Mouse (Mus musculus) C2C12 (cell line): ENCODE results near the gene Comtd1.

Source experiments
- CEBPB ChIP-seq: IDR thresholded peaks from one replicate; pipeline ENCODE4 v1.6.1; 2011; ENCODE audit warnings: low read depth, mild to moderate bottlenecking, control low read depth, moderate library complexity
- CTCF ChIP-seq: IDR thresholded peaks from one replicate; pipeline ENCODE4 v1.5.1; 2011; ENCODE audit not compliant: control insufficient read depth, insufficient read depth, insufficient read length
- MYOD1 ChIP-seq: IDR thresholded peaks from one replicate; pipeline ENCODE4 v1.6.1; 2011; ENCODE audit warnings: low read depth; ENCODE audit not compliant: control insufficient read depth, insufficient read length
- MYOG ChIP-seq: IDR thresholded peaks from one replicate; pipeline ENCODE4 v1.6.1; 2011; ENCODE audit not compliant: control insufficient read depth, insufficient read length; ENCODE audit errors: extremely low read depth
- USF1 ChIP-seq: IDR thresholded peaks from one replicate; pipeline ENCODE4 v1.6.1; 2011; ENCODE audit warnings: low read depth, mild to moderate bottlenecking, control low read depth, moderate library complexity

DNA sequence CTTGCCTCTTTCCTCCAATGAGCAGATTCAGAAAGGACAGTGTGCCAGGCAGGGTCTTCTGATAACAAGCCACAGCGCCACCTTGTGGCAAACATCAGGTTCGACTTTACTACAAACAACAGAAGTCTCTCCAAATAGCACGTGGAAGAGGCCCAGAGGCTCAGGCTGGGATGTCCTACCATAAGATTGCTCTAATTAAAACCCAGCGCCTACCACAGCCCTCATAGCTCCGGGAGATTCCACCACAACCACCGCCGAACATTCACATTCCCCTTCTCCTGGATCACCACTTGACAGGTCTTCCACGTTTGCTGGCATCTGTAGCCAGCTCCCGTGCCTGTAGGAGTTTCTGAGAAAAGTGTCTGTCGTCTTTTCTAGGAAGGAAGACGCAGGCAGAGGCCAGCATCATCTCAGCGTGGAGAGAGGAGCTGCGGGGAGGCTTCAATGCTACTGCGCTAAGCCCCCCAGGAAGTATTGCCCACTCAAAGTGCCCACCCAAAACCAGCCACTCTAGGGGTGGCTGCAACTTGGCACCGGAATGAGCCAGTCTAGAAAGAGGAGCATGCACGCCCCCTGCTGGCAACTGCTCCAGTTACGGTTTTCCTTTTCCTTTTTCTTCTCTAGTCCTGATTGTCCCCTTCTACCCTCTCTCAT is 4.8 kb upstream of the Comtd1 start:
- TF ChIP-seq MYOG (no peak), CTCF (peak; percentile 59), CEBPB (no peak), USF1 (no peak), MYOD1 (no peak)
